Mouse (Mus musculus) megakaryocyte, embryonic 14.5 days (primary cell): ENCODE results near the gene Rnf144a. TPM values are rescaled to one million over a fixed set of nuclear protein-coding genes. Genes with fewer than 3 reads are reported as not detected.
"Not testable (repeated sequence)": the region's sequence is repeated elsewhere in the genome, so short reads cannot be mapped to it uniquely, and the experiment has no call there.

Experiments used
- H3K27me3 ChIP-seq: replicated peaks from 2 replicates; pipeline ENCODE3; 2012; ENCODE audit warnings: inconsistent platforms
- H3K36me3 ChIP-seq: replicated peaks from 2 replicates; pipeline ENCODE3; 2012; ENCODE audit warnings: low read length, inconsistent platforms, mixed read lengths
- H3K4me1 ChIP-seq: 2 replicates; pipeline ENCODE4 v1.6.1; 2012; ENCODE audit warnings: inconsistent platforms
- H3K4me3 ChIP-seq: replicated peaks from 2 replicates; pipeline ENCODE3; 2012; ENCODE audit warnings: moderate library complexity, mild to moderate bottlenecking, inconsistent platforms
- H3K9me3 ChIP-seq: 2 replicates; pipeline ENCODE4 v1.6.1; 2012; ENCODE audit warnings: inconsistent platforms
- FLI1 ChIP-seq: IDR thresholded peaks from 2 replicates; pipeline ENCODE4 v1.6.1; 2012; ENCODE audit warnings: low read length, inconsistent platforms, mixed read lengths
- GATA1 ChIP-seq: IDR thresholded peaks from 3 replicates; pipeline ENCODE4 v1.6.1; 2012; ENCODE audit warnings: mixed read lengths, low read length, inconsistent platforms, borderline replicate concordance
- polyA plus RNA-seq: library from polyadenylated mRNA; stranded (reverse); fragments of >175 nt; gene quantifications from 2 replicates; pipeline ENCODE4 v1.2.3, GENCODE M21; 2012; ENCODE audit warnings: low replicate concordance; ENCODE audit not compliant: insufficient read depth

Rnf144a gene
- polyA plus RNA-seq, 1 experiment, result 0.51 TPM

DNA sequence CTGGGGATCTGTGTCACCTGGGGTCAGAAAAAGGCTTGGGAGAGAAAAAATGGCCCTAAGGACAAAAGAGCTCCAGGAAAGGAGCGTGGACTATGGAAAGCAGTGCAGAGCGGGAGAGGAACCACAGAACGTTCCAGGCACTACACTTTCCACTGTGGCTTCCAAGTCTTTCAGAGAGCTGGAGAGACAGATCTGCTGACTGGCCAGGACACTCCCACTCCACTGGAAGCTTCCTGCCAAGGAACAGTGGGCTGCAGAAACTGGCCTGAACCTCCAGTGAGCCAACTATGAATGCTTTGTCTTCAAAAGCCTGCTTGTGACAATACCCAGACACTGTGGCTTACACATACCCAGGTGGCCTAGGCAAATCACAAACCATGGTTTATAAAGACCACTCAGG, 84.0 kb downstream of the Rnf144a start:
- Histone ChIP-seq H3K4me1 (peaks cover 21% of the 10 kb centered on the region), H3K4me3 (no peak overlapping the region), H3K27me3 (no peaks in the 10 kb centered on the region), H3K36me3 (no peaks in the 10 kb centered on the region), H3K9me3 (no peaks in the 10 kb centered on the region)
- no peak for TF ChIP-seq FLI1
- no peak for TF ChIP-seq GATA1

GRCm38 (mm10) chr12:26329756-26330155, 85.3 kb downstream of the Rnf144a start:
- H3K9me3 ChIP-seq, result no peaks in the 10 kb centered on the region
- H3K4me1 ChIP-seq, result peaks cover 21% of the 10 kb centered on the region
- no peak overlapping the region for H3K4me3 ChIP-seq
- TF ChIP-seq GATA1, result no peak
- no peak for TF ChIP-seq FLI1
- no peaks in the 10 kb centered on the region for H3K27me3 ChIP-seq
- no peaks in the 10 kb centered on the region for H3K36me3 ChIP-seq

DNA sequence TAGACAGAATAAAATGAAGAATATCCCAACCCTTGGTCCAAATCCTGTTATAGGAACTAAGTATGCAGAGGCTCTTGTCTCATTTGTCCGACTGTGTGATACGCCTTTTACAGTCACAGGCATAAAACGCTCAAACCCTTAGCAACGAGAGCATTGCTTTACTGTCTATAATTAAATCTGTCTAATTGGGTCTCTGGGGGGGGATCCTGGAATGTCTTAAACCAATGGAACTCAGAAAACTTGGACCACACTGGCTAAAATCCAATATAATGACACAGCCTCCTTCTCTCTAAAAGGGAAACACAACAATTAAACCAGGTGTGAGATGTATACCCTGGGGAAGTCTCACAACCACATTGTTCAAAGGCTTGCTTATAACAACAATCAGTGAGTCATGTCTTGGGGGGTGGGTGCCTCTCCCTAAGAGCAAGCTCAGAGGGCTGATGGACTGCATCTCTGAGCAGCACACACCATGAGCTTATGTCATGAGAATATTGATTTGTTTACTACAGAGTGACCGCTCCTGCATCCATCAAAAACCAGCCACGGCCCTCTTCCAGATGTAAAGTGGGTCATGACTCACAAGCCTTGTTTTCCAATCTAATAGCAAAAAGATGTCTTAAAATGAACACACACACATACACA, 85.9 kb downstream of the Rnf144a start:
- H3K4me3 ChIP-seq, result no peak overlapping the region
- H3K36me3 ChIP-seq, result no peaks in the 10 kb centered on the region
- H3K4me1 ChIP-seq, result peaks cover 21% of the 10 kb centered on the region
- H3K27me3 ChIP-seq, result no peaks in the 10 kb centered on the region
- no peak for TF ChIP-seq FLI1
- TF ChIP-seq GATA1, result no peak
- H3K9me3 ChIP-seq, result no peaks in the 10 kb centered on the region

GRCm38 (mm10) chr12:26323783-26324364, 91.2 kb downstream of the Rnf144a start:
- H3K36me3 ChIP-seq, result no peaks in the 10 kb centered on the region
- no peaks in the 10 kb centered on the region for H3K4me1 ChIP-seq
- peaks cover 13% of the 10 kb centered on the region for H3K9me3 ChIP-seq
- no peak overlapping the region for H3K4me3 ChIP-seq
- TF ChIP-seq FLI1, result no peak
- no peak for TF ChIP-seq GATA1
- H3K27me3 ChIP-seq, result no peaks in the 10 kb centered on the region

DNA sequence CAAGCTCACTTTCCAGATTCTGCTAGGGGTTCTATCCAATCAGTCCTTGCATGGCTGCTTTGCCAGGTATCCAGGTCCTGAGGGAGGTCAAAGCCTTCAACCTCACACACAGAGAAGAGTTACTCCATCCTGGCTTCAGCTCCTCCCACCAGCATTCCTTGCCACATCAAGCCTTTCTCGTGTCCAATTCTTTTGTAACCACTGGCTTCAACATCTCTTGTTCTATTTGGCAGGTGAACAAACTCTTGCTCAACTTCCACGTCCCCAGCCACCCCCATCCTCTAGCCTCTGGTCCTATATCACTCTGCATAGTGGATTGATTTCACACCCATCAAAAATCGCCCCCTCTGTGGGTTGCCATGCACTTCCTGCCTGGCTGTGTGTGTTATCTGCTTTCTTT, 98.8 kb downstream of the Rnf144a start:
- no peaks in the 10 kb centered on the region for H3K36me3 ChIP-seq
- no peak for TF ChIP-seq FLI1
- no peak for TF ChIP-seq GATA1
- H3K4me1 ChIP-seq, result no peaks in the 10 kb centered on the region
- peaks cover 1% of the 10 kb centered on the region for H3K27me3 ChIP-seq
- H3K4me3 ChIP-seq, result no peak overlapping the region
- peaks cover 12% of the 10 kb centered on the region for H3K9me3 ChIP-seq

DNA sequence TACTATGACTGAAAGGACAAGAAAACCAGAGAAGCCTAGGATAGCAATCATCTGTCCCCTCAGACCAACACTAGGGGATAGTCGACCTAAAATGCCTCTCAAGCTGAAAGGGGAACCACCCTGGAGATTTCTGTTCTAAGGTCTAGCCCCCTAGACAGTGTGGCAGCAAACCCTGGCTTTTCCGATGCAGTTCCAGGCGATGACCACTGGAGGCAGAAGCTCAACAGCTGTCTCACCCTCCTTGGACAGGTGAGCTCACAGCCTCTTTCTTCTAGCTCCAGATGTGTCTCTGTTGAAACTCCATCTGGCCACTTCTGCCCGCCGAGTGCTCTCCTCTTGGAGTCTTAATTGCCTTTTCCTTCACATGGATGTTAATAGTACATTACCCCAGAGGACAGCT, 100.1 kb downstream of the Rnf144a start:
- Histone ChIP-seq H3K27me3 (peaks cover 1% of the 10 kb centered on the region), H3K4me1 (no peaks in the 10 kb centered on the region), H3K36me3 (no peaks in the 10 kb centered on the region), H3K9me3 (peaks cover 10% of the 10 kb centered on the region), H3K4me3 (no peak overlapping the region)
- TF ChIP-seq FLI1 (no peak), GATA1 (no peak)

DNA sequence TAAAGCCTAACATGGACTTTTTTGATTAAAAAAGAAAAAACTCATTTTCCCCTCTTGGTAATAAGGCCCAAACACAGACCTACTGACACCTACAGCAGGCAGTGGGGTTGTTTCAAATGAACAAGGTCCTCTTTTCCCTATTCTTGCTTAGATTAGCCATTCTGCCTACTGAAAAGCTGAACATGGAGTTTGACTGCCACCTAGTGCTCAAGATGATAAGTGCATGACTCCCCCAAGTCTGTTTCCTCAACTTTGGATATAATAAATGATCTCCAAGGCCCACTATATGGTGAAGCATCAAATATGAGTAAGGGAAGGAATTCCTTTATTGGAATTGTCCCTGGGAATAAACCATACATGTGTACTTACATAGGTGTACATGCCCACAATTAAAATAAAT, 103.5 kb downstream of the Rnf144a start:
- Histone ChIP-seq H3K4me3 (no peak overlapping the region), H3K9me3 (no peaks in the 10 kb centered on the region), H3K4me1 (no peaks in the 10 kb centered on the region), H3K27me3 (peaks cover 4% of the 10 kb centered on the region), H3K36me3 (no peaks in the 10 kb centered on the region)
- TF ChIP-seq FLI1, result no peak
- no peak for TF ChIP-seq GATA1

DNA sequence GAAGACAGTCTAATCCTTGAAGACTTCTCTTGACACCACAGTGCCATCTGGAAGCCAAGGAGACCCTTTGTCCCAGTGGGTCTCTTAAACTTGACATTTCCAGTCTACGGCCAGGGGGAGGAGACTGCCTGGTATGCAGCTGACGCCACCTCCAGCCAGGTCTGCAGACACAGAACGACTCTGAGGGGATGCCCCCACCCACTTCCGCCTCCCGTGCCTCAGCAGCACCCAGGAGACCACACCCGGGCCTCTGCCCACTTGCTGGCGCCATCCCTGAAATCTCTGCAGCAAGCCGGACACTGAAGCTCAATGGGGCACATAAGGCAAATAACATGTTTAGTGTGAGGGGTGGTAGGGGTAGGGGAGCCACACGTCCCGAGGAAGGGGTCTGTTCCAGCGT, 104.8 kb downstream of the Rnf144a start:
- no peak for TF ChIP-seq FLI1
- TF ChIP-seq GATA1, result no peak
- Histone ChIP-seq H3K4me1 (no peaks in the 10 kb centered on the region), H3K4me3 (no peak overlapping the region), H3K36me3 (no peaks in the 10 kb centered on the region), H3K9me3 (no peaks in the 10 kb centered on the region), H3K27me3 (peaks cover 4% of the 10 kb centered on the region)

DNA sequence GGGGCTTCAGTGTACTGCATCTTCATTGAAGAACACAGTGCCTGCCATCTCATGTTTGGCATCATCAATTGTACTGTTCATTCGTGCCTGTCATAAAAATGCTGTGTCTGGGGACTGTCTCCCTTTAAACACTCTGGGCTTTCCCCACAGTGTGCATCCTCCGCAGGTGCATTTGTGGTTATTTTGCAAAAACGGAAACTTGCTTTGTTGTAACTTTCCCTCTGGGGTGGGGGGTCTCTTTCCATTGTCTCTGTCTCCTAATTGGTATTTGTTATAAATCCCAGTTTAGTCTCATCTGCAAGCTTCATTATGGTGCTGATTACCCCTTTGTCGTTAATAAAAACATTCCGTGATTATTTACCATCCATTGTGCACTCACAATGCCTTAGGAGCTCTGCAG, 112.2 kb downstream of the Rnf144a start:
- Histone ChIP-seq H3K27me3 (no peaks in the 10 kb centered on the region), H3K4me3 (no peak overlapping the region), H3K4me1 (no peaks in the 10 kb centered on the region), H3K36me3 (no peaks in the 10 kb centered on the region), H3K9me3 (no peaks in the 10 kb centered on the region)
- no peak for TF ChIP-seq FLI1
- TF ChIP-seq GATA1, result no peak

- TF ChIP-seq FLI1 (no peak), GATA1 (no peak)
- Histone ChIP-seq H3K36me3 (no peaks in the 10 kb centered on the region), H3K9me3 (no peaks in the 10 kb centered on the region), H3K4me1 (no peaks in the 10 kb centered on the region), H3K27me3 (no peaks in the 10 kb centered on the region), H3K4me3 (no peak overlapping the region)
Measured at GRCm38 (mm10) chr12:26299515-26300090, 115.5 kb downstream of the Rnf144a start.

GRCm38 (mm10) chr12:26295995-26296394, 119.1 kb downstream of the Rnf144a start:
- H3K4me1 ChIP-seq, H3K27me3 ChIP-seq, H3K4me3 ChIP-seq, H3K36me3 ChIP-seq, H3K9me3 ChIP-seq: not testable (repeated sequence)
